Mouse (Mus musculus): ENCODE measurements at regions not wholly inside any gene's neighbourhood (a gene's known extent, or its start where the extent isn't known, plus 50 kb on each side); places are given as distances from the start of the nearest gene placed in this dataset.
"Not testable (repeated sequence)": the region's sequence is repeated elsewhere in the genome, so short reads cannot be mapped to it uniquely, and the experiment has no call there.

DNA sequence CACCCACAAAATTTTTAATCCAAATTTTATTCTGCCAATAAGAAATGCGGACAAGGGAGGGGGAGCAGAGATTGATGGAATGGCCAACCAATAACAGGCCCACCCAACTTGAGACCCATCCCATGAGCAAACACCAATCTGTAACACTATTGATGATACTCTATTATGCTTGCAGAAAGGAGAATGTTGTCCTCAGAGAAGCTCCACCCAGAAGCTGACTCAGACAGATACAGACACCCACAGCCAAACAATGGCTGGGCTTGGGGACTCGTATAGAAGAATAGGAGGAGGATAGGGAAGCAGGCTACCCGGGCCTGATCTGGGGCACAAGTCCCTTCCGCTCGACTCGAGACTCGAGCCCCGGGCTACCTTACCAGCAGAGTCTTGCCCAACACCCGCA, 251.7 kb upstream of the Ift57 start:
- not testable (repeated sequence) for TF ChIP-seq CTCF (conservative IDR thresholded peaks at IDR 0.05; ENCODE audit: low read length); NANOG (IDR thresholded peaks at IDR 0.05; ENCODE audit: borderline replicate concordance, low read length); POU5F1 (IDR thresholded peaks at IDR 0.05; ENCODE audit: borderline replicate concordance, low read length)

All from E14TG2a.4 (cell line).